Mouse (Mus musculus) macrophage (primary cell): ENCODE results near the gene Gmeb2. TPM values are rescaled to one million over a fixed set of nuclear protein-coding genes. Genes with fewer than 3 reads are reported as not detected.

ENCODE experiments used
- polyA plus RNA-seq: library from polyadenylated mRNA; stranded (reverse); fragments of 250-400 nt; gene quantifications from 3 replicates; pipeline ENCODE4 v1.2.4, GENCODE M21; 2018; ENCODE audit warnings: inconsistent platforms

The Gmeb2 gene
- polyA plus RNA-seq, 1 experiment from 2014 or later: 8.9 TPM

Other genes with a start within 250 kb of the Gmeb2 start
- gene Chrna4, start 244.5 kb downstream of the Gmeb2 start, polyA plus RNA-seq: not detected in 3 replicates
- not detected in 3 replicates for gene Kcnq2, start 152.7 kb downstream of the Gmeb2 start, polyA plus RNA-seq
- 0.23 to 0.38 TPM in 2 of 3 replicates, not detected in the other for gene Eef1a2, start 131.0 kb downstream of the Gmeb2 start, polyA plus RNA-seq
- gene Ppdpf, start 100.8 kb downstream of the Gmeb2 start, polyA plus RNA-seq: 60.5 to 98.7 TPM (median 67.9 TPM) in 3 replicates
- gene Ptk6, start 85.2 kb downstream of the Gmeb2 start, polyA plus RNA-seq: not detected in 3 replicates
- gene Srms, start 74.8 kb downstream of the Gmeb2 start, polyA plus RNA-seq: not detected in 3 replicates
- gene Fndc11, start 68.0 kb downstream of the Gmeb2 start, polyA plus RNA-seq: not detected in 3 replicates
- gene Helz2, start 46.0 kb downstream of the Gmeb2 start, polyA plus RNA-seq: 7.5 to 22.5 TPM (median 16.8 TPM) in 3 replicates
- not detected in 3 replicates for gene Stmn3, start 26.5 kb upstream of the Gmeb2 start, polyA plus RNA-seq
- gene Rtel1, start 31.7 kb upstream of the Gmeb2 start, polyA plus RNA-seq: 4.9 to 9.2 TPM (median 5.3 TPM) in 3 replicates
- gene Zgpat, start 76.9 kb upstream of the Gmeb2 start, polyA plus RNA-seq: 13.7 to 17.8 TPM (median 17.3 TPM) in 3 replicates
- gene Arfrp1, start 77.4 kb upstream of the Gmeb2 start, polyA plus RNA-seq: 21.9 to 23.2 TPM (median 22.5 TPM) in 3 replicates
- 2.9 to 8.2 TPM (median 3.7 TPM) in 3 replicates for gene Lime1, start 92.0 kb upstream of the Gmeb2 start, polyA plus RNA-seq
- 0.09 to 0.23 TPM (median 0.21 TPM) in 3 replicates for gene Zbtb46, start 171.4 kb upstream of the Gmeb2 start, polyA plus RNA-seq
- gene Abhd16b, start 205.2 kb upstream of the Gmeb2 start, polyA plus RNA-seq: not detected in 3 replicates
- gene Tpd52l2, start 209.1 kb upstream of the Gmeb2 start, polyA plus RNA-seq: 36.4 to 66.4 TPM (median 47.0 TPM) in 3 replicates
- 50.7 to 68.7 TPM (median 60.0 TPM) in 3 replicates for gene Dnajc5, start 232.4 kb upstream of the Gmeb2 start, polyA plus RNA-seq